Mouse (Mus musculus) spleen, adult 2 months (tissue): ENCODE results near the gene 1110012L19Rik.

Source experiments
- CTCF ChIP-seq: fragments of 200-500 bp; IDR thresholded peaks from 2 replicates; pipeline ENCODE4 v1.5.1; 2011; ENCODE audit warnings: mild to moderate bottlenecking, inconsistent platforms; ENCODE audit not compliant: insufficient read depth, insufficient read length, insufficient replicate concordance; ENCODE audit errors: extremely low read depth
- POLR2A ChIP-seq: fragments of 200-500 bp; IDR thresholded peaks from 2 replicates; pipeline ENCODE4 v1.6.1; 2011; ENCODE audit warnings: low read depth, low read length, inconsistent platforms

DNA sequence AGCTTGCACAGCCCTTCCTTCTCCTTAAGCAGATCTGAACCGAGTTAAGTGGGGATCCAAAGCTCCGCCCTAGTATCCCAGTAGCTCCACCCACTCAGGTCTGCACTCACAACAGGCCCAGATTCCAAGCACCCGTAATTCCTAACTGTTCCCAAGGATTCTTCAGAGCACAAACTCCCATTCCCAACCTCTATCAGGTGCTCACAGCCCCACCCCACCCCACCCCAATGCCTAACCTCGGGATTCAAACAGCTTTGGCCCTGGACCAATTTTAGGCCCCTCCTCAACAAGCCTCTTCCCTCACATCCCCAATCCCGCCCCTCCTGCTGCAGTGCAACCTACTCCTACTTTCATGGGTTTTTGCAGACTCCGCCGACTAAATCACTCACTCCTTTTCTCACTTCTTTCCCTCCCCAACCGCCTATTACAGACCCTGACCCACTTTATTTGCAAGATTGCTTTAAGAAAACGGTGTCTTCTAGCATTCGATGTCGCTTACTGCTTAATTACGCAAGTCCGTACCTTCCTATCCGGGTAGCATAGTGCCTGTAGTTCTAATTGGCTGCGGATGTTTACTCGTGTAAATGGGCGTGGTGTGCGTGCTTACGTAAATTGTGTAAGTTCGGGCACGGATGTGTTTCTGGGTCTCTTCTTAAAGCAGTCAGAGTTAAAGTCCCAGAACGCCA lies at the start of gene 1110012L19Rik:
- TF ChIP-seq CTCF (no peak), POLR2A (no peak; the same call in 1 of the 2 replicates)
